Comparison of ENCODE assay signal across 9 mouse cellular contexts in the genomic region with DNA sequence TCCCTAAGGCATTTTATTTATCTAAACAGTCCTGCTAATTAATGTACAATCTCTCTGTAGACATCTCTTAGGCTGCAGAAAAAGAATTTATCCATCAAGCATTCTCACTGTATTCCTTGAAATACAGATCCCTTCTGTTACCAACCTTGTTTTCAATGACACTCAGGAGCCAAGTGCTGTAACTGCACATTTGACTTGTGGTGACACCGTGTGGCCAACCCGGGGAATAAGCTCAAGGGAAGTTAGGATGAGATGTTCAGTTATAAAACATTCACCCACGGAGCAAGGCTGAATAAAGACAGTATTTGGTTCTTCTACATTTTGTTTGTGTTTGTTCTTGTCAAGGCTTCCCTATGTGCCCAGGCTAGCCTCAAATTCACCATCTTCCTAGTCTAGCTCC. TPM values are rescaled to one million over a fixed set of nuclear protein-coding genes. Genes with fewer than 3 reads are reported as not detected.
DNase-seq lines count a peak whose midpoint lies in the region; ATAC-seq and TF ChIP-seq lines count a peak whose summit lies in the region.
"Had no signal": no experiment of that assay in that cellular context is flagged by ENCODE, and none has a peak within 500 bp of the region (broad histone marks: within the 10 kb centered on the region; RNA-seq: fewer than 3 reads in every experiment).

No protein-coding gene starts in this region.

- DNase-seq in 3T3-L1 (ENCODE audit: low read depth, low spot score), result peak; percentile 86
- peak; percentile 45 for DNase-seq in CH12.LX (ENCODE audit: extremely low read depth)
- DNase-seq in lung, postnatal 0 days (ENCODE audit: low spot score), result peak; percentile 87
- no peak for DNase-seq in spleen, postnatal 14 days (ENCODE audit: low spot score in 2 of 2)
- DNase-seq in gastrocnemius, adult 8-10 months (ENCODE audit: low spot score in 2 of 2), result no peak

- no peak for ATAC-seq in intestine, postnatal 0 days
- ATAC-seq in intestine, embryonic 16.5 days, result no peak
- ATAC-seq in lung, postnatal 0 days, result peak; percentile 59

- TF ChIP-seq EP300 in CH12.LX (IDR thresholded peaks at IDR 0.05; ENCODE audit: low read length), result no peak
- no peak for TF ChIP-seq EP300 in lung, postnatal 0 days (IDR thresholded peaks at IDR 0.05)

- H3K9ac ChIP-seq in intestine, postnatal 0 days (ENCODE audit: low read depth, low read length), result no peak overlapping the region
- H3K9ac ChIP-seq in intestine, embryonic 16.5 days (ENCODE audit: low read depth, low read length), result no peak overlapping the region
- H3K9ac ChIP-seq in CH12.LX (ENCODE audit: insufficient read depth, low read depth), result no peak overlapping the region
- H3K9ac ChIP-seq in lung, postnatal 0 days (replicated peaks; ENCODE audit: low read depth), result no peak overlapping the region

- 3% methylated on average over 3 of the region's 3 CpGs for WGBS in intestine, postnatal 0 days
- 2% methylated on average over 3 of the region's 3 CpGs for WGBS in intestine, embryonic 16.5 days
- WGBS in lung, postnatal 0 days, result 3% methylated on average over 3 of the region's 3 CpGs

- H3K27ac ChIP-seq in intestine, postnatal 0 days (ENCODE audit: low read depth, low read length), result no peak overlapping the region
- H3K27ac ChIP-seq in intestine, embryonic 16.5 days (ENCODE audit: low read length), result no peak overlapping the region
- H3K27ac ChIP-seq in CH12.LX (ENCODE audit: insufficient read depth, low read depth), result no peak overlapping the region
- no peak overlapping the region for H3K27ac ChIP-seq in embryonic fibroblast, embryonic 13.5 days (ENCODE audit: insufficient read depth, low read length)
- H3K27ac ChIP-seq in lung, postnatal 0 days (ENCODE audit: low read length), result no peak overlapping the region

- H3K4me2 ChIP-seq in intestine, postnatal 0 days (replicated peaks; ENCODE audit: low read depth), result no peak overlapping the region
- H3K4me2 ChIP-seq in intestine, embryonic 16.5 days (ENCODE audit: low read depth, low read length), result no peak overlapping the region
- H3K4me2 ChIP-seq in CH12.LX (ENCODE audit: insufficient read depth, low read depth, poor library complexity, severe bottlenecking), result no peak overlapping the region
- no peak overlapping the region for H3K4me2 ChIP-seq in lung, postnatal 0 days (replicated peaks; ENCODE audit: low read depth, low read length)

- no peaks in the 10 kb centered on the region for H3K9me3 ChIP-seq in intestine, postnatal 0 days (ENCODE audit: control insufficient read depth)
- H3K9me3 ChIP-seq in intestine, embryonic 16.5 days (ENCODE audit: control insufficient read depth, low read length), result no peaks in the 10 kb centered on the region
- H3K9me3 ChIP-seq in CH12.LX (replicated peaks; ENCODE audit: low read length), result no peaks in the 10 kb centered on the region
- H3K9me3 ChIP-seq in lung, postnatal 0 days (ENCODE audit: low read length), result no peaks in the 10 kb centered on the region

- H3K27me3 ChIP-seq in intestine, postnatal 0 days (replicated peaks; ENCODE audit: control insufficient read depth, insufficient read depth, low read length), result no peaks in the 10 kb centered on the region
- no peaks in the 10 kb centered on the region for H3K27me3 ChIP-seq in intestine, embryonic 16.5 days (replicated peaks; ENCODE audit: control insufficient read depth, insufficient read depth, low read length)
- H3K27me3 ChIP-seq in CH12.LX (replicated peaks), result no peaks in the 10 kb centered on the region
- H3K27me3 ChIP-seq in lung, postnatal 0 days (replicated peaks; ENCODE audit: insufficient read depth, low read length), result no peaks in the 10 kb centered on the region

- H3K4me1 ChIP-seq in intestine, postnatal 0 days (replicated peaks; ENCODE audit: control insufficient read depth, insufficient read depth, low read length), result no peaks in the 10 kb centered on the region
- H3K4me1 ChIP-seq in intestine, embryonic 16.5 days (ENCODE audit: control insufficient read depth, insufficient read depth, low read length), result no peaks in the 10 kb centered on the region
- H3K4me1 ChIP-seq in CH12.LX (ENCODE audit: control insufficient read depth in 1 of 2, insufficient read depth in 2 of 2), result peaks cover 0 to 9% of the 10 kb centered on the region in 2 experiments; a peak in 2 of 4 replicates
- H3K4me1 ChIP-seq in embryonic fibroblast, embryonic 13.5 days (ENCODE audit: control insufficient read depth, insufficient read depth, low read length), result peaks cover 7% of the 10 kb centered on the region; the same call in 1 of the 2 replicates
- no peaks in the 10 kb centered on the region for H3K4me1 ChIP-seq in lung, postnatal 0 days (ENCODE audit: insufficient read depth, low read depth, low read length)

- no peak overlapping the region for H3K4me3 ChIP-seq in intestine, postnatal 0 days (ENCODE audit: low read depth, low read length)
- no peak overlapping the region for H3K4me3 ChIP-seq in intestine, embryonic 16.5 days (ENCODE audit: low read length)
- H3K4me3 ChIP-seq in CH12.LX (replicated peaks in 1 of 3; ENCODE audit: low read depth in 2 of 3, low read length in 2 of 3, poor library complexity in 1 of 3), result no peak overlapping the region
- H3K4me3 ChIP-seq in embryonic fibroblast, embryonic 13.5 days (ENCODE audit: insufficient read depth, low read length), result no peak overlapping the region
- H3K4me3 ChIP-seq in lung, postnatal 0 days (ENCODE audit: low read depth, low read length), result no peak overlapping the region
- H3K4me3 ChIP-seq: myocyte had no signal

- peak; percentile 87 for TF ChIP-seq RAD21 in CH12.LX (IDR thresholded peaks at IDR 0.05; ENCODE audit: low read depth, low read length)

- in situ Hi-C loops in CH12.LX (cut with MboI; ENCODE audit: low pct_ligation_motif_present, low pct_unique_long_range_greater_than_20kb, low sequenced_read_pairs), result loop anchor here (10.0 kb wide), 1 partner anchor 60 kb away; no protein-coding TSS in a partner anchor

- H3K36me3 ChIP-seq in intestine, postnatal 0 days (ENCODE audit: control insufficient read depth, insufficient read depth), result peaks cover 19% of the 10 kb centered on the region
- no peaks in the 10 kb centered on the region for H3K36me3 ChIP-seq in intestine, embryonic 16.5 days (ENCODE audit: control insufficient read depth, insufficient read depth, low read length)
- no peaks in the 10 kb centered on the region for H3K36me3 ChIP-seq in CH12.LX (replicated peaks in 1 of 2; ENCODE audit: control insufficient read depth in 1 of 2, insufficient read depth in 1 of 2, low read length in 1 of 2)
- no peaks in the 10 kb centered on the region for H3K36me3 ChIP-seq in lung, postnatal 0 days (ENCODE audit: insufficient read depth, low read length)

- H3K79me2 ChIP-seq in CH12.LX (replicated peaks; ENCODE audit: control insufficient read depth, extremely low read depth, insufficient read depth, poor library complexity, severe bottlenecking), result no peaks in the 10 kb centered on the region

- TF ChIP-seq POLR2A in CH12.LX (IDR thresholded peaks at IDR 0.05; ENCODE audit: low read depth, low read length), result no peak
- no peak for TF ChIP-seq POLR2A in embryonic fibroblast, embryonic 13.5 days (IDR thresholded peaks at IDR 0.05; ENCODE audit: low read depth, low read length)

- TF ChIP-seq CTCF in intestine, postnatal 0 days (IDR thresholded peaks at IDR 0.05; ENCODE audit: low read depth), result peak; percentile 91
- peak; percentile 52 to 89; a peak in 3 of 4 replicates for TF ChIP-seq CTCF in CH12.LX (conservative IDR thresholded peaks at IDR 0.05 in 1 of 2, IDR thresholded peaks at IDR 0.05 in 1 of 2; ENCODE audit: low read depth in 2 of 2, low read length in 2 of 2)
- TF ChIP-seq CTCF in embryonic fibroblast, embryonic 13.5 days (IDR thresholded peaks at IDR 0.05; ENCODE audit: borderline replicate concordance, insufficient read depth, low read length), result peak; percentile 79; the same call in 1 of the 2 replicates
- peak; percentile 95 for TF ChIP-seq CTCF in lung, postnatal 0 days (IDR thresholded peaks at IDR 0.05)

- dilution Hi-C loops in CH12.LX (cut with MboI; ENCODE audit: extremely low pct_ligation_motif_present, extremely low pct_unique_long_range_greater_than_20kb, low sequenced_read_pairs), result no loop called here

TF ChIP-seq in CH12.LX, 34 proteins besides CTCF, POLR2A, EP300 and RAD21 (continues in another document):
- TF ChIP-seq MEF2A (IDR thresholded peaks at IDR 0.05; ENCODE audit: borderline replicate concordance, low read depth, low read length) (no peak), SIN3A (IDR thresholded peaks at IDR 0.05; ENCODE audit: low read length) (no peak), POLR2AphosphoS2 (IDR thresholded peaks at IDR 0.05; ENCODE audit: low read depth, low read length) (no peak)

RNA-seq across cellular contexts. Expression of a gene that starts 26.4 kb away (rescaled TPM):
- not detected in 2 replicates for polyA plus RNA-seq in intestine, postnatal 0 days (2015; fragmentation: Nextera tagmentation; extraction: Ambion mirVana)
- polyA plus RNA-seq in intestine, embryonic 16.5 days (2015; fragmentation: Nextera tagmentation; extraction: Ambion mirVana), result 0.10 TPM in 2 replicates
- not detected in 2 replicates for total RNA-seq in CH12.LX (2012; rRNA removed)
- total RNA-seq in CH12.LX (2014; rRNA removed), result not detected in 2 replicates
- polyA plus RNA-seq in CH12.LX (2012; ENCODE audit: insufficient read length, low read depth), result not detected in 2 replicates
- 0.40 TPM in 1 of 2 replicates, not detected in the other for polyA plus RNA-seq in embryonic fibroblast, embryonic 13.5 days (2011; ENCODE audit: insufficient read length, low read depth, missing spikeins)
- not detected in 2 replicates for polyA plus RNA-seq in lung, postnatal 0 days (2015; fragmentation: Nextera tagmentation; extraction: Ambion mirVana)
- not detected for total RNA-seq in gastrocnemius, adult 8-10 months (2022)

RNA-seq across cellular contexts. Expression of a gene that starts 53.3 kb away (rescaled TPM):
- 20.9 and 21.7 TPM in 2 replicates for polyA plus RNA-seq in intestine, postnatal 0 days (2015; fragmentation: Nextera tagmentation; extraction: Ambion mirVana)
- polyA plus RNA-seq in intestine, embryonic 16.5 days (2015; fragmentation: Nextera tagmentation; extraction: Ambion mirVana), result 36.9 and 37.6 TPM in 2 replicates
- total RNA-seq in CH12.LX (2012; rRNA removed), result 0.04 TPM in 2 replicates
- total RNA-seq in CH12.LX (2014; rRNA removed), result 0.20 and 0.23 TPM in 2 replicates
- 0.49 and 0.76 TPM in 2 replicates for polyA plus RNA-seq in CH12.LX (2012; ENCODE audit: insufficient read length, low read depth)
- polyA plus RNA-seq in embryonic fibroblast, embryonic 13.5 days (2011; ENCODE audit: insufficient read length, low read depth, missing spikeins), result 10.1 and 13.7 TPM in 2 replicates
- polyA plus RNA-seq in lung, postnatal 0 days (2015; fragmentation: Nextera tagmentation; extraction: Ambion mirVana), result 5.7 and 6.1 TPM in 2 replicates
- total RNA-seq in gastrocnemius, adult 8-10 months (2022), result 1 to 10 TPM; 3.0 to 3.6 (median 3.3) TPM

RNA-seq across cellular contexts. Expression of a gene that starts 53.3 kb away (rescaled TPM):
- polyA plus RNA-seq in intestine, postnatal 0 days (2015; fragmentation: Nextera tagmentation; extraction: Ambion mirVana), result 62.8 and 78.9 TPM in 2 replicates
- polyA plus RNA-seq in intestine, embryonic 16.5 days (2015; fragmentation: Nextera tagmentation; extraction: Ambion mirVana), result 74.0 and 83.9 TPM in 2 replicates
- not detected in 2 replicates for total RNA-seq in CH12.LX (2012; rRNA removed)
- total RNA-seq in CH12.LX (2014; rRNA removed), result not detected in 2 replicates
- polyA plus RNA-seq in CH12.LX (2012; ENCODE audit: insufficient read length, low read depth), result not detected in 2 replicates
- polyA plus RNA-seq in embryonic fibroblast, embryonic 13.5 days (2011; ENCODE audit: insufficient read length, low read depth, missing spikeins), result 32.3 and 41.7 TPM in 2 replicates
- polyA plus RNA-seq in lung, postnatal 0 days (2015; fragmentation: Nextera tagmentation; extraction: Ambion mirVana), result 16.3 and 16.5 TPM in 2 replicates
- 10 to 100 TPM in 2 of 4 experiments, 1 to 10 TPM in 2; 4.3 to 13.2 (median 9.9) TPM for total RNA-seq in gastrocnemius, adult 8-10 months (2022)

Comparison
In these comparisons a context has a peak if more than half of its experiments do, and no peak if none do; other contexts are left out.
1. DNase-seq: peak in 3T3-L1 (single experiment), CH12.LX (single experiment) and lung, postnatal 0 days (single experiment); none in spleen, postnatal 14 days (0 of 2) and gastrocnemius, adult 8-10 months (0 of 2).
2. RNA of a gene that starts 53.3 kb away (polyA plus RNA-seq): 74.0 to 83.9 TPM in intestine, embryonic 16.5 days, 62.8 to 78.9 TPM in intestine, postnatal 0 days, 32.3 to 41.7 TPM in embryonic fibroblast, embryonic 13.5 days and 16.3 to 16.5 TPM in lung, postnatal 0 days; not detected in CH12.LX; every median in the first group is over 10 times any median in the second.
3. Peak in every context shown above with its lines, with median percentiles within 50 percentile points of each other: CTCF ChIP-seq.